Mouse (Mus musculus) liver, embryonic 16.5 days (tissue): Measurements from ENCODE around the gene 3110082J24Rik. TPM values are rescaled to one million over a fixed set of nuclear protein-coding genes. Genes with fewer than 3 reads are reported as not detected.
"Not testable (repeated sequence)": the region's sequence is repeated elsewhere in the genome, so short reads cannot be mapped to it uniquely, and the experiment has no call there.

Source experiments
- ATAC-seq: fragments of 200-750 bp; cut with Nextera tagmentation; 2 replicates; pipeline ENCODE4 v1.8.0; 2017; ENCODE audit warnings: low read depth, mild to moderate bottlenecking, moderate number of reproducible peaks, moderate library complexity
- H3K27ac ChIP-seq: fragments of 300-500 bp; sonication (generic); 2 replicates; pipeline ENCODE4 v1.5.1; 2014; ENCODE audit warnings: mild to moderate bottlenecking, low read length
- H3K27me3 ChIP-seq: fragments of 300-500 bp; sonication (generic); 2 replicates; pipeline ENCODE4 v1.6.1; 2014; ENCODE audit warnings: low read depth, low read length, mixed read lengths; ENCODE audit not compliant: control insufficient read depth, insufficient read depth
- H3K36me3 ChIP-seq: fragments of 300-500 bp; sonication (generic); 2 replicates; pipeline ENCODE4 v1.6.1; 2014; ENCODE audit warnings: mild to moderate bottlenecking; ENCODE audit not compliant: control insufficient read depth, insufficient read depth
- H3K4me1 ChIP-seq: fragments of 300-500 bp; sonication (generic); 2 replicates; pipeline ENCODE4 v1.6.1; 2014; ENCODE audit warnings: low read depth, low read length, mixed read lengths; ENCODE audit not compliant: control insufficient read depth
- H3K4me2 ChIP-seq: fragments of 300-500 bp; sonication (generic); 2 replicates; pipeline ENCODE4 v1.6.1; 2014; ENCODE audit warnings: low read depth, low read length, mixed read lengths
- H3K4me3 ChIP-seq: fragments of 300-500 bp; sonication (generic); 2 replicates; pipeline ENCODE4 v1.5.1; 2014; ENCODE audit warnings: low read depth, mild to moderate bottlenecking, low read length
- H3K9ac ChIP-seq: fragments of 300-500 bp; sonication (generic); 2 replicates; pipeline ENCODE4 v1.6.1; 2014; ENCODE audit warnings: low read depth, low read length
- H3K9me3 ChIP-seq: fragments of 300-500 bp; sonication (generic); replicated peaks from 2 replicates; pipeline ENCODE4 v1.6.1; 2016; ENCODE audit warnings: low read length; ENCODE audit not compliant: control insufficient read depth
- WGBS: fragments of 180-500 bp; shearing (Covaris S2); extraction: QIAGEN DNeasy Blood & Tissue Kit; methylation state at CpG from one replicate; pipeline ENCODE4 v1.1.7; 2014; ENCODE audit not compliant: insufficient replicate concordance; 5-methylcytosine and 5-hydroxymethylcytosine counted together
- polyA plus RNA-seq: library from polyadenylated mRNA; unstranded; fragments of >200 nt; fragmentation: Nextera tagmentation; extraction: Ambion mirVana; gene quantifications from 2 replicates; pipeline ENCODE4 v1.2.1, GENCODE M21; 2015

3110082J24Rik gene
- polyA plus RNA-seq, 1 experiment from 2014 or later = not detected

DNA sequence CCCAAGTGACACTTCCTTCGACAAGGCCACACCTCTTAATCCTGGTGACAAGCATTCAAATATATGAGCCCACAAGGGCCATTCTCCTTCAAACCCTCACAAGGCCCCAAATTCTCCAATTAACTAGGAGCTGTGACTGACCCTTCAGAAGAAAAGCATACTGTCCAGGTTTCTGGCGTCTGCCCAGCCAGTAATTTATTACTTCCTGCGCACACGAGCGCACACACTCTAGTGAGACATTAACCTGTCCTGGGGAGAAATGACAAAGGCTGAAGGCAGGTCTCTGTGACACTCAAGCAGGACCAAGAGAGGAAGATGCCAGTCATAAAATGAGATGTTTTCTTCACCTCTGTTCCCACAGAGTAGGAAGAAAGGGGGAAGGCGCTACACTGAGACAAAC is 38.2 kb downstream of the 3110082J24Rik start:
- H3K36me3 ChIP-seq = peaks cover 58% of the 10 kb centered on the region
- H3K27me3 ChIP-seq = no peaks in the 10 kb centered on the region
- no peaks in the 10 kb centered on the region for H3K9me3 ChIP-seq
- no peak overlapping the region for H3K4me2 ChIP-seq
- no peak overlapping the region for H3K27ac ChIP-seq
- WGBS = 75% methylated on average over 6 of the region's 6 CpGs
- no peak overlapping the region for H3K9ac ChIP-seq
- H3K4me3 ChIP-seq = no peak overlapping the region
- ATAC-seq = no peak
- H3K4me1 ChIP-seq = peaks cover 4% of the 10 kb centered on the region

DNA sequence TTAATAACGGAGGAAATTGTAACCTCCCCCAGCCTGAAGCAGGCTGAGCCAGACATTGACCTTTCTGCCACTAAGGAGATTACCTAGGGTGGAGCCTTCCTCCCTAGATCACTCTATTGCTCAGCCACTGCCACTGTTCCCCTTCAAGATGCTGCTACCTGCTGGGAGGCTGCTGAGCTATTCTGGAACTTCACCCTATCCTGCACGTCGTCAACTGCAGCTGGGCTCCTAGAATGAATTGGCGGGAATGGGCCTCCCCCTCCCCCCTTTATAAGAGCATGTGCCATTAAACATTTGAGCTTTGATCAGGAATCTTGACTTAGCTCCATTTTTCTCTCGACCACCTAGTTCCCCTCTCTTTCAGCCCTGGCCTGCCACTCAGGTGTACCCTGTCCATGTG is 46.3 kb downstream of the 3110082J24Rik start:
- not testable (repeated sequence) for H3K4me2 ChIP-seq, H3K4me1 ChIP-seq, H3K9me3 ChIP-seq, H3K9ac ChIP-seq, H3K27me3 ChIP-seq, H3K4me3 ChIP-seq, ATAC-seq, H3K27ac ChIP-seq
- 78% methylated on average over 5 of the region's 5 CpGs for WGBS
- peaks cover 35% of the 10 kb centered on the region for H3K36me3 ChIP-seq

DNA sequence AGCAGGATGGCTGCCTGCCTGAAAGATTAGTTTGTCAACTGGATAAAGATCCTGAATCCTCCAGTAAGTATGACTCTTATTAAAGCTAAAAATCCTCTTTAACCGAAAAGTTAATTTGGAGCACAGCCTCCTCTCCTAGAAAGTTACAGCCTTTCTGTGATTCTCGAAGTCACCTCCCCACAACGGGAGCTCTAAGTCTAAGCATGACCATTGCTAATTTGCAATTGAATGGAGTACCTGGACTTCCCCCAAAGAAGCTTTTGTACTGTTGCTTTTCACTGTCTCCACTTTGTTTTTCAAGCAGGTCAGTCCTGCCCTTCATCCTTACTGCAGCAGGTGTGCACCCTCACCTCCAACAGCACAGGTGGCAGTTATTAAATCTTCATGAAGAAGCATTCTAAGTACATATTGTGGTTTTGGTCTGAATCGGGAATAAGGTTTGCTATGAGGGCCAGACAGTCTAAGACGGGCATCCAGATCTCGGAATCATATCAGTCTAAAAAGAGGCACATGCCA is 47.6 kb downstream of the 3110082J24Rik start:
- H3K9ac ChIP-seq = no peak overlapping the region
- no peaks in the 10 kb centered on the region for H3K27me3 ChIP-seq
- H3K27ac ChIP-seq = no peak overlapping the region
- H3K36me3 ChIP-seq = peaks cover 28% of the 10 kb centered on the region
- ATAC-seq = no peak
- H3K4me2 ChIP-seq = no peak overlapping the region
- H3K4me3 ChIP-seq = no peak overlapping the region
- no peaks in the 10 kb centered on the region for H3K4me1 ChIP-seq
- no peaks in the 10 kb centered on the region for H3K9me3 ChIP-seq
- 83% methylated on average over 6 of the region's 6 CpGs for WGBS

Other genes starting within 250 kb of the 3110082J24Rik start
- 0.37 and 0.41 TPM in 2 replicates for gene Il6, start 93.0 kb downstream of the 3110082J24Rik start, polyA plus RNA-seq
- 174 and 200 TPM in 2 replicates for gene Tyms, start 32.5 kb downstream of the 3110082J24Rik start, polyA plus RNA-seq
- 0.02 TPM in 1 of 2 replicates, not detected in the other for gene Garem2, start 925 bp downstream of the 3110082J24Rik start, polyA plus RNA-seq
- gene Hadha, start 49.1 kb upstream of the 3110082J24Rik start, polyA plus RNA-seq = 106 and 118 TPM in 2 replicates
- gene Hadhb, start 49.2 kb upstream of the 3110082J24Rik start, polyA plus RNA-seq = 163 and 169 TPM in 2 replicates
- 0.02 TPM in 1 of 2 replicates, not detected in the other for gene Adgrf3, start 99.6 kb upstream of the 3110082J24Rik start, polyA plus RNA-seq
- 11.7 and 12.5 TPM in 2 replicates for gene Selenoi, start 126.5 kb upstream of the 3110082J24Rik start, polyA plus RNA-seq
- gene Drc1, start 175.3 kb upstream of the 3110082J24Rik start, polyA plus RNA-seq = 1.8 and 2.0 TPM in 2 replicates